Mouse (Mus musculus): ENCODE results near the gene Stxbp1. TPM values are rescaled to one million over a fixed set of nuclear protein-coding genes. Genes with fewer than 3 reads are reported as not detected.
A peak's percentile ranks its signal among the peaks of the same experiment; 100 is the strongest.

Gene Stxbp1
- 26.8 and 29.7 TPM in 2 replicates for polyA plus RNA-seq (2014; fragmentation: Nextera tagmentation; extraction: Ambion mirVana)

- ATAC-seq (ENCODE audit: low read depth) (peak; percentile 95), DNase-seq (ENCODE audit: low spot score) (peak; percentile 96)
- peak within 1 kb of the TSS; percentile 80 for H3K27ac ChIP-seq (replicated peaks; ENCODE audit: low read depth, low read length)
- WGBS, result 0% methylated on average over 11 of the region's 78 CpGs
- H3K36me3 ChIP-seq (ENCODE audit: control insufficient read depth, insufficient read depth, low read length), result no peaks in the 10 kb centered on the region
- H3K27me3 ChIP-seq (replicated peaks; ENCODE audit: control insufficient read depth, insufficient read depth, low read length), result peaks cover 3% of the 10 kb centered on the region
- H3K4me2 ChIP-seq (ENCODE audit: low read depth, low read length), result peak within 1 kb of the TSS; percentile 96
- H3K9me3 ChIP-seq (ENCODE audit: control insufficient read depth, low read length), result no peaks in the 10 kb centered on the region
- H3K4me3 ChIP-seq (ENCODE audit: low read depth, low read length), result peak within 1 kb of the TSS; percentile 77
- H3K9ac ChIP-seq (ENCODE audit: low read depth, low read length), result peak within 1 kb of the TSS; percentile 80
- H3K4me1 ChIP-seq (ENCODE audit: control insufficient read depth, insufficient read depth, low read length), result peaks cover 7% of the 10 kb centered on the region
Measured at GRCm38 (mm10) chr2:32846805-32847467, at the start of gene Stxbp1. Stxbp1 (minus strand) TSS chr2:32847245.

GRCm38 (mm10) chr2:32896507-32897147, 49.6 kb upstream of the Stxbp1 start:
- Histone ChIP-seq H3K27me3 (replicated peaks; ENCODE audit: control insufficient read depth, insufficient read depth, low read length) (no peaks in the 10 kb centered on the region), H3K9ac (ENCODE audit: low read depth, low read length) (peak overlapping the region; percentile 38; the same call in 1 of the 2 replicates), H3K9me3 (ENCODE audit: control insufficient read depth, low read length) (no peaks in the 10 kb centered on the region), H3K36me3 (ENCODE audit: control insufficient read depth, insufficient read depth, low read length) (0 out of 2 replicates have a peak, but pooled peaks cover 8% of the 10 kb centered on the region), H3K4me2 (ENCODE audit: low read depth, low read length) (no peak overlapping the region), H3K4me1 (ENCODE audit: control insufficient read depth, insufficient read depth, low read length) (peaks cover 33% of the 10 kb centered on the region), H3K27ac (replicated peaks; ENCODE audit: low read depth, low read length) (peak overlapping the region; percentile 79), H3K4me3 (ENCODE audit: low read depth, low read length) (no peak overlapping the region)
- ATAC-seq (ENCODE audit: low read depth) (0 out of 2 replicates have a peak, but pooled peaks have one; percentile 28), DNase-seq (ENCODE audit: low spot score) (no peak)
- 43% methylated on average over 8 of the region's 10 CpGs for WGBS

- peaks cover 33% of the 10 kb centered on the region for H3K4me1 ChIP-seq (ENCODE audit: control insufficient read depth, insufficient read depth, low read length)
Measured at GRCm38 (mm10) chr2:32895606-32896106, 48.6 kb upstream of the Stxbp1 start.

GRCm38 (mm10) chr2:32894097-32894496, 47.1 kb upstream of the Stxbp1 start:
- ATAC-seq (ENCODE audit: low read depth) (no peak), DNase-seq (ENCODE audit: low spot score) (no peak)
- H3K27me3 ChIP-seq (replicated peaks; ENCODE audit: control insufficient read depth, insufficient read depth, low read length), result no peaks in the 10 kb centered on the region
- no peak overlapping the region for H3K4me2 ChIP-seq (ENCODE audit: low read depth, low read length)
- 0 out of 2 replicates have a peak, but pooled peaks cover 8% of the 10 kb centered on the region for H3K36me3 ChIP-seq (ENCODE audit: control insufficient read depth, insufficient read depth, low read length)
- WGBS, result 80% methylated on average over 2 of the region's 2 CpGs
- H3K27ac ChIP-seq (replicated peaks; ENCODE audit: low read depth, low read length), result no peak overlapping the region
- H3K4me1 ChIP-seq (ENCODE audit: control insufficient read depth, insufficient read depth, low read length), result peaks cover 35% of the 10 kb centered on the region
- no peak overlapping the region for H3K9ac ChIP-seq (ENCODE audit: low read depth, low read length)
- no peak overlapping the region for H3K4me3 ChIP-seq (ENCODE audit: low read depth, low read length)
- no peaks in the 10 kb centered on the region for H3K9me3 ChIP-seq (ENCODE audit: control insufficient read depth, low read length)

More at GRCm38 (mm10) chr2:32895606-32896106, 48.6 kb upstream of the Stxbp1 start:
- DNase-seq (ENCODE audit: low spot score) (peak; percentile 42), ATAC-seq (ENCODE audit: low read depth) (peak; percentile 35; the same call in 1 of the 2 replicates)
- Histone ChIP-seq H3K9me3 (ENCODE audit: control insufficient read depth, low read length) (no peaks in the 10 kb centered on the region), H3K4me3 (ENCODE audit: low read depth, low read length) (no peak overlapping the region), H3K27ac (replicated peaks; ENCODE audit: low read depth, low read length) (peak overlapping the region; percentile 79), H3K27me3 (replicated peaks; ENCODE audit: control insufficient read depth, insufficient read depth, low read length) (no peaks in the 10 kb centered on the region), H3K36me3 (ENCODE audit: control insufficient read depth, insufficient read depth, low read length) (0 out of 2 replicates have a peak, but pooled peaks cover 8% of the 10 kb centered on the region), H3K9ac (ENCODE audit: low read depth, low read length) (peak overlapping the region; percentile 38), H3K4me2 (ENCODE audit: low read depth, low read length) (no peak overlapping the region)
- WGBS, result 28% methylated on average over 8 of the region's 8 CpGs

GRCm38 (mm10) chr2:32892490-32892889, 45.4 kb upstream of the Stxbp1 start:
- H3K9ac ChIP-seq (ENCODE audit: low read depth, low read length), result no peak overlapping the region
- no peaks in the 10 kb centered on the region for H3K9me3 ChIP-seq (ENCODE audit: control insufficient read depth, low read length)
- no peak overlapping the region for H3K4me3 ChIP-seq (ENCODE audit: low read depth, low read length)
- peaks cover 35% of the 10 kb centered on the region for H3K4me1 ChIP-seq (ENCODE audit: control insufficient read depth, insufficient read depth, low read length)
- H3K27ac ChIP-seq (replicated peaks; ENCODE audit: low read depth, low read length), result no peak overlapping the region
- H3K27me3 ChIP-seq (replicated peaks; ENCODE audit: control insufficient read depth, insufficient read depth, low read length), result no peaks in the 10 kb centered on the region
- 0 out of 2 replicates have a peak, but pooled peaks cover 8% of the 10 kb centered on the region for H3K36me3 ChIP-seq (ENCODE audit: control insufficient read depth, insufficient read depth, low read length)
- 92% methylated on average over 14 of the region's 14 CpGs for WGBS
- no peak for ATAC-seq (ENCODE audit: low read depth)
- no peak for DNase-seq (ENCODE audit: low spot score)
- no peak overlapping the region for H3K4me2 ChIP-seq (ENCODE audit: low read depth, low read length)

- Histone ChIP-seq H3K4me1 (ENCODE audit: control insufficient read depth, insufficient read depth, low read length) (peaks cover 26% of the 10 kb centered on the region), H3K36me3 (ENCODE audit: control insufficient read depth, insufficient read depth, low read length) (0 out of 2 replicates have a peak, but pooled peaks cover 8% of the 10 kb centered on the region), H3K4me2 (ENCODE audit: low read depth, low read length) (no peak overlapping the region), H3K27me3 (replicated peaks; ENCODE audit: control insufficient read depth, insufficient read depth, low read length) (no peaks in the 10 kb centered on the region), H3K27ac (replicated peaks; ENCODE audit: low read depth, low read length) (no peak overlapping the region), H3K9me3 (ENCODE audit: control insufficient read depth, low read length) (no peaks in the 10 kb centered on the region), H3K4me3 (ENCODE audit: low read depth, low read length) (no peak overlapping the region), H3K9ac (ENCODE audit: low read depth, low read length) (no peak overlapping the region)
- WGBS, result 73% methylated on average over 9 of the region's 9 CpGs
- ATAC-seq (ENCODE audit: low read depth) (no peak), DNase-seq (ENCODE audit: low spot score) (no peak)
Measured at GRCm38 (mm10) chr2:32891278-32891677, 44.2 kb upstream of the Stxbp1 start.

GRCm38 (mm10) chr2:32890280-32890679, 43.2 kb upstream of the Stxbp1 start:
- Histone ChIP-seq H3K27me3 (replicated peaks; ENCODE audit: control insufficient read depth, insufficient read depth, low read length) (no peaks in the 10 kb centered on the region), H3K4me1 (ENCODE audit: control insufficient read depth, insufficient read depth, low read length) (peaks cover 21% of the 10 kb centered on the region), H3K9me3 (ENCODE audit: control insufficient read depth, low read length) (no peaks in the 10 kb centered on the region), H3K27ac (replicated peaks; ENCODE audit: low read depth, low read length) (no peak overlapping the region), H3K4me2 (ENCODE audit: low read depth, low read length) (no peak overlapping the region), H3K4me3 (ENCODE audit: low read depth, low read length) (no peak overlapping the region), H3K9ac (ENCODE audit: low read depth, low read length) (0 out of 2 replicates have a peak overlapping the region, but pooled peaks have one; percentile 3), H3K36me3 (ENCODE audit: control insufficient read depth, insufficient read depth, low read length) (0 out of 2 replicates have a peak, but pooled peaks cover 8% of the 10 kb centered on the region)
- ATAC-seq (ENCODE audit: low read depth) (no peak), DNase-seq (ENCODE audit: low spot score) (no peak)
- 91% methylated on average over 3 of the region's 3 CpGs for WGBS

GRCm38 (mm10) chr2:32888551-32888950, 41.5 kb upstream of the Stxbp1 start:
- ATAC-seq (ENCODE audit: low read depth) (peak; percentile 53), DNase-seq (ENCODE audit: low spot score) (no peak)
- peak overlapping the region; percentile 83 for H3K27ac ChIP-seq (replicated peaks; ENCODE audit: low read depth, low read length)
- H3K4me3 ChIP-seq (ENCODE audit: low read depth, low read length), result no peak overlapping the region
- WGBS, result 10% methylated on average over 3 of the region's 3 CpGs
- no peak overlapping the region for H3K4me2 ChIP-seq (ENCODE audit: low read depth, low read length)
- H3K4me1 ChIP-seq (ENCODE audit: control insufficient read depth, insufficient read depth, low read length), result peaks cover 26% of the 10 kb centered on the region
- no peaks in the 10 kb centered on the region for H3K9me3 ChIP-seq (ENCODE audit: control insufficient read depth, low read length)
- no peaks in the 10 kb centered on the region for H3K27me3 ChIP-seq (replicated peaks; ENCODE audit: control insufficient read depth, insufficient read depth, low read length)
- H3K36me3 ChIP-seq (ENCODE audit: control insufficient read depth, insufficient read depth, low read length), result 0 out of 2 replicates have a peak, but pooled peaks cover 4% of the 10 kb centered on the region
- H3K9ac ChIP-seq (ENCODE audit: low read depth, low read length), result no peak overlapping the region
